Mouse (Mus musculus): ENCODE results near the gene Dcaf4.

GRCm38 (mm10) chr12:83572717-83573116, 52.5 kb downstream of the Dcaf4 start:
- TF ChIP-seq CTCF (IDR thresholded peaks at IDR 0.05; ENCODE audit: insufficient read depth, low read depth, low read length) (no peak), POLR2A (IDR thresholded peaks at IDR 0.05; ENCODE audit: insufficient read depth, low read depth, low read length) (no peak)

Data from olfactory bulb, adult 2 months (tissue).